8 mouse cellular contexts compared by ENCODE assay signal in genomic region chr17:74866565-74867507, GRCm38 (mm10).
DNase-seq lines count a peak whose midpoint lies in the region; ATAC-seq and TF ChIP-seq lines count a peak whose summit lies in the region.

No protein-coding gene starts in this region.

- peak; percentile 53; the same call in 1 of the 2 replicates for ATAC-seq in embryonic facial prominence, embryonic 13.5 days (ENCODE audit: insufficient number of reproducible peaks, insufficient read depth, low FRiP score, low TSS enrichment, low read depth)
- ATAC-seq in midbrain, postnatal 0 days (ENCODE audit: low FRiP score) = no peak
- no peak for ATAC-seq in frontal cortex, adult (ENCODE audit: low TSS enrichment)

- H3K27ac ChIP-seq in cerebellum, adult 2 months (ENCODE audit: insufficient read depth, low read length) = no peak overlapping the region
- H3K27ac ChIP-seq in embryonic facial prominence, embryonic 13.5 days = peak overlapping the region; percentile 60
- H3K27ac ChIP-seq in midbrain, postnatal 0 days (ENCODE audit: low read depth, low read length) = no peak overlapping the region

- no peaks in the 10 kb centered on the region for H3K4me1 ChIP-seq in cerebellum, adult 2 months (ENCODE audit: control insufficient read depth, insufficient read depth, low read length)
- H3K4me1 ChIP-seq in embryonic facial prominence, embryonic 13.5 days = peaks cover 67% of the 10 kb centered on the region
- H3K4me1 ChIP-seq in midbrain, postnatal 0 days (ENCODE audit: insufficient read depth, low read length) = no peaks in the 10 kb centered on the region

- H3K4me2 ChIP-seq in embryonic facial prominence, embryonic 13.5 days = no peak overlapping the region
- H3K4me2 ChIP-seq in midbrain, postnatal 0 days (ENCODE audit: low read depth, low read length, poor library complexity, severe bottlenecking) = no peak overlapping the region

- no peak overlapping the region for H3K4me3 ChIP-seq in cerebellum, adult 2 months (replicated peaks; ENCODE audit: insufficient read depth, low read depth, low read length)
- H3K4me3 ChIP-seq in embryonic facial prominence, embryonic 13.5 days = no peak overlapping the region
- H3K4me3 ChIP-seq in midbrain, postnatal 0 days (ENCODE audit: low read depth, low read length) = no peak overlapping the region

- no peak for TF ChIP-seq POLR2A in cerebellum, adult 2 months (IDR thresholded peaks at IDR 0.05; ENCODE audit: borderline replicate concordance, insufficient read depth, low read length)

- WGBS in cerebellum, adult 2 months = 25% methylated on average over 11 of the region's 11 CpGs
- 40% methylated on average over 11 of the region's 11 CpGs for WGBS in embryonic facial prominence, embryonic 13.5 days
- 13% methylated on average over 11 of the region's 11 CpGs for WGBS in large intestine, adult 2 months
- 36% methylated on average over 11 of the region's 11 CpGs for WGBS in midbrain, postnatal 0 days

- H3K36me3 ChIP-seq in embryonic facial prominence, embryonic 13.5 days = 0 out of 2 replicates have a peak, but pooled peaks cover 5% of the 10 kb centered on the region
- H3K36me3 ChIP-seq in midbrain, postnatal 0 days (ENCODE audit: insufficient read depth, low read length) = no peaks in the 10 kb centered on the region

- no peaks in the 10 kb centered on the region for H3K27me3 ChIP-seq in cerebellum, adult 2 months (ENCODE audit: control insufficient read depth, insufficient read depth, low read length)
- H3K27me3 ChIP-seq in embryonic facial prominence, embryonic 13.5 days = no peaks in the 10 kb centered on the region
- no peaks in the 10 kb centered on the region for H3K27me3 ChIP-seq in midbrain, postnatal 0 days (ENCODE audit: insufficient read depth, low read length)

- H3K9ac ChIP-seq in embryonic facial prominence, embryonic 13.5 days = no peak overlapping the region
- no peak overlapping the region for H3K9ac ChIP-seq in midbrain, postnatal 0 days (replicated peaks; ENCODE audit: low read length, poor library complexity, severe bottlenecking)

- no peaks in the 10 kb centered on the region for H3K9me3 ChIP-seq in embryonic facial prominence, embryonic 13.5 days
- no peaks in the 10 kb centered on the region for H3K9me3 ChIP-seq in midbrain, postnatal 0 days (ENCODE audit: low read length)

- DNase-seq in cerebellum, postnatal 14 days = peak; percentile 20 to 47
- no peak for DNase-seq in cerebellum, adult 2 months
- peak; percentile 72 to 77 for DNase-seq in heart, postnatal 36 days
- DNase-seq in large intestine, adult 2 months (ENCODE audit: low read depth, low spot score) = peak; percentile 46
- DNase-seq in midbrain, postnatal 0 days (ENCODE audit: low spot score) = peak; percentile 58
- DNase-seq in left cerebral cortex, adult 8-10 months (ENCODE audit: low spot score in 2 of 2) = no peak

- intact Hi-C loops in heart, postnatal 36 days (cut with DNase I) = loop anchor here (5.0 kb wide), 1 partner anchor 55 kb away; no protein-coding TSS in a partner anchor

- TF ChIP-seq CTCF in cerebellum, adult 2 months (IDR thresholded peaks at IDR 0.05; ENCODE audit: borderline replicate concordance, insufficient read depth, low read depth, low read length) = no peak
- TF ChIP-seq CTCF in midbrain, postnatal 0 days (IDR thresholded peaks at IDR 0.05) = no peak

Comparison
In these comparisons a context has a peak if more than half of its experiments do, and no peak if none do; other contexts are left out.
1. DNase-seq: peak in cerebellum, postnatal 14 days (2 of 2), heart, postnatal 36 days (2 of 2), large intestine, adult 2 months (single experiment) and midbrain, postnatal 0 days (single experiment); none in cerebellum, adult 2 months (0 of 2) and left cerebral cortex, adult 8-10 months (0 of 2).